Mouse (Mus musculus) cerebellum, postnatal 4 days (tissue): ENCODE measurements around the gene Synj2.

Source experiments
- DNase-seq, 2 experiments: peaks; one replicate each; pipeline ENCODE4 v3.0.0; 2022; ENCODE audit warnings: low spot score in 2 of 2, mixed read lengths in 1 of 2

Synj2 gene

GRCm38 (mm10) chr17:5934554-5935324 is 6.3 kb upstream of the Synj2 start:
- DNase-seq, result peak in 1 of 2 experiments; percentile 28

GRCm38 (mm10) chr17:5935680-5936079 is 5.4 kb upstream of the Synj2 start:
- DNase-seq, result no peak

- no peak for DNase-seq
Measured at GRCm38 (mm10) chr17:5936276-5936675, 4.8 kb upstream of the Synj2 start.

- no peak for DNase-seq
Measured at GRCm38 (mm10) chr17:5937441-5937840, 3.6 kb upstream of the Synj2 start.

GRCm38 (mm10) chr17:5939871-5940270 is 1.2 kb upstream of the Synj2 start:
- no peak for DNase-seq

- DNase-seq, result peak; percentile 43 to 63
Measured at GRCm38 (mm10) chr17:5940792-5941191, 288 bp upstream of the Synj2 start.

- DNase-seq, result no peak
Measured at GRCm38 (mm10) chr17:5942156-5942555, 1.1 kb downstream of the Synj2 start.

GRCm38 (mm10) chr17:5943053-5943452 is 2.0 kb downstream of the Synj2 start:
- no peak for DNase-seq

GRCm38 (mm10) chr17:5947039-5947438 is 6.0 kb downstream of the Synj2 start:
- DNase-seq, result no peak

- DNase-seq, result no peak
Measured at GRCm38 (mm10) chr17:5952455-5952854, 11.4 kb downstream of the Synj2 start.

GRCm38 (mm10) chr17:5956350-5957000 is 15.4 kb downstream of the Synj2 start:
- DNase-seq, result no peak

GRCm38 (mm10) chr17:5957097-5957496 is 16.0 kb downstream of the Synj2 start:
- DNase-seq, result no peak

- DNase-seq, result no peak
Measured at GRCm38 (mm10) chr17:5958229-5958628, 17.1 kb downstream of the Synj2 start.

GRCm38 (mm10) chr17:5958636-5959035 is 17.6 kb downstream of the Synj2 start:
- DNase-seq, result no peak

GRCm38 (mm10) chr17:5959096-5959495 is 18.0 kb downstream of the Synj2 start:
- DNase-seq, result no peak

GRCm38 (mm10) chr17:5959802-5960201 is 18.7 kb downstream of the Synj2 start:
- DNase-seq, result no peak

GRCm38 (mm10) chr17:5963766-5964165 is 22.7 kb downstream of the Synj2 start:
- DNase-seq, result no peak

- no peak for DNase-seq
Measured at GRCm38 (mm10) chr17:5965084-5965781, 24.2 kb downstream of the Synj2 start.

GRCm38 (mm10) chr17:5966706-5967105 is 25.6 kb downstream of the Synj2 start:
- DNase-seq, result no peak

- no peak for DNase-seq
Measured at GRCm38 (mm10) chr17:5968562-5968961, 27.5 kb downstream of the Synj2 start.

GRCm38 (mm10) chr17:5969246-5969645 is 28.2 kb downstream of the Synj2 start:
- DNase-seq, result no peak

- DNase-seq, result no peak
Measured at GRCm38 (mm10) chr17:5970298-5970821, 29.3 kb downstream of the Synj2 start.
